Mouse (Mus musculus) liver (tissue): Measurements from ENCODE around the gene Fam198b.

Experiments used
- DNase-seq: peaks from one replicate; pipeline ENCODE4 v3.0.0-alpha.2; 2020; ENCODE audit warnings: mixed read lengths

Fam198b gene

DNA sequence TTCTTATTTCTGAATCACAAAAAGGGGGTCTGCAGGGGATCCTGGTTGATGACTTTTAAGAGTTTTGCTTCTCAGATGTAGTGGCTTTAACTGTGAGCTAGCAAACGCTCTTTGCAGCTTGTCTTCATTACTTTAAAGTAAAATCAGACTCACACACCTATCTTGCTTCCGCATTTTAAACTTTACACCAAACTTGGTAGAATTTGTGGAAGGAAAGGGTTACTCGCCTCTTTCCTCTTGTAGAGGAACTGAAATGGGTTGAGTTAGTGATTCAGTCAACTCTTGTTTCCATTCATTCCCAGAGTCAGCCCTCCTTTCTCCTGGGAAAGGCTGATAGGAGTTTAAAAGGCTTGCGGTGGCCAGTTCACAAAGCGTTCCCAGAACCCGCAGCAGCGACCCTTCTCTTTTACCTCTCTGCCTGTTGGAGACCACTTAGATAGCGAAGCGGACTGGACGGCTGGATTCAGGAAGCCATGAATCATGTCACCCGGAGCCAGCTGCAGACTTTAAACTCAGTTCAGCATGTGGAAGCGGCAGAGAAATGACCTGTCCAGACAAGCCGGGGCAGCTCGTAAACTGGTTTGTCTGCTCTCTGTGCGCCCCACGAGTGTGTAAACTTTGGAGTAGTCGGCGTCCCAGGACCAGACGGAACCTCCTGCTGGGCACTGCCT is 1.5 kb downstream of the Fam198b start:
- peak; percentile 39 for DNase-seq

DNA sequence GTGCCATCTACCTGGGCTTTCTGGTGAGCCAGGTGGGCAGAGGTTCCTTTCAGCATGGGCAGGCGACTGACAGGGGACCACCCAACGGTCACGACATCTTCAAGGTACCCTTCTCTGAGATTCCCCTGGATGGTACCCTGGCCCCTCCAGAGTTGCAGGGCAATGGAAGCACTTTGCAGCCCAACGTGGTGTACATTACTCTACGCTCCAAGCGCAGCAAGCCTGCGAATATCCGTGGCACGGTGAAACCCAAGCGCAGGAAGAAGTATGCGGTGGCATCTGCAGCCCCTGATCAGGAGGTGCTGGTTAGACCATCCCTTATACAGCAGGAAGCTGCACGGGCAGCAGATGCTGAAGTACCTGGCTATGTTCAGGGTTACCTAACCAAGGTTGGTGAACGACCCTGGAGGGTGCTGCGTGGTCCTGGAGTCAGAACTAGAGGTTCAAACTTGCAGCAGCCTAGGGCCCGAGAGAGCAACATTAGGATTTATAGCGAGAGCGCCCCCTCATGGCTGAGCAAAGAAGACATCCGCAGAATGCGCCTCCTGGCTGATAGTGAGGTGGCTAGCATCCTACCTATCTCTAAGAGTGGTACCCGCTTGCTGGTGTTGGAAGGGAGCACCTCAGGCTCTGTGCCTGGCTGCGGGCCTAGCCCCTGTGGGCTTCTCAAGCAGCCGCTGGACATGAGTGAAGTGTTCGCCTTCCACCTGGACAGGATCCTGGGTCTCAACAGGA is 2.2 kb downstream of the Fam198b start:
- DNase-seq = peak; percentile 30

GRCm38 (mm10) chr3:79887161-79887855 is 3.0 kb downstream of the Fam198b start:
- DNase-seq = no peak

GRCm38 (mm10) chr3:79887966-79888365 is 3.6 kb downstream of the Fam198b start:
- DNase-seq = no peak

DNA sequence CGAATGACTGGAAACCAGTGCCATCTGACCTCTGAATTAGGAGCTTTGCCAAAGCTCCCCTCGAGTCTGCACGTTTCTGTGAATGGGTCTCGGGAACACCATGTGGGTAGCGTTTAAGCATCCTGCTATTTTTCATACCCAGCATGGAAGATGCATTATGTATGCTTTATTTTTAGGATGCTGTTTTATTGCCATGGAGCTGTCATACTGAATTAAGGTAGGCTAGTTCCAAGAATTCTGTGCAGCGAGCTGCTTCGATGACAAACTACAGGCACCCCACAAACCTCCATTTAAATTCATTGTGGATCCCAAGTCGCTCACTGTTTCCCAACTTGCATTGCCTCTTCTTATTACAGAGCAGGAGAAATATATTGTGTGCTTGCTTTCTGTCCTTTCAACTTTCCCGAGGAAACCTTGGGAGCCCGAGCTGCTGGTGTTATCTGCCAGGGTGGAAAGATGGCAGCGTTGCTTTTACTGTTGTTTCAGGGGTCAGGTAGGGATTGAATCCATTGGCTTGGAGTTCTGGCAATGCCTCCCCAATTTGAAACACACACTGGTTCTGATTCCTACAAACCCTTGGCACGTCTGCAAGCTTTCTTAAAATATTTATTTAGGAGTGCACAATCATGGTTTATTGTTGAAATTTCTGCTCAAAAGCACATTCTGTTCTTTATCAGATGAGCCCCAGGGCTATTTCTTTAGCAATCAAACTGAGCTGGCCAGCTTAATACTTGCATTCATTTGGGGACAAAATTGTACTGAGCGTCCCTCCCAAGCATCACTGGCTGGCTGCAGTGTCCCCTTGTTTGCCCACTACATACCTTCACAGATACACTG is 13.4 kb downstream of the Fam198b start:
- DNase-seq = no peak

GRCm38 (mm10) chr3:79898514-79898913 is 14.2 kb downstream of the Fam198b start:
- no peak for DNase-seq

- no peak for DNase-seq
Measured at GRCm38 (mm10) chr3:79899906-79900305, 15.6 kb downstream of the Fam198b start.

- DNase-seq = no peak
Measured at GRCm38 (mm10) chr3:79900502-79900901, 16.2 kb downstream of the Fam198b start.

DNA sequence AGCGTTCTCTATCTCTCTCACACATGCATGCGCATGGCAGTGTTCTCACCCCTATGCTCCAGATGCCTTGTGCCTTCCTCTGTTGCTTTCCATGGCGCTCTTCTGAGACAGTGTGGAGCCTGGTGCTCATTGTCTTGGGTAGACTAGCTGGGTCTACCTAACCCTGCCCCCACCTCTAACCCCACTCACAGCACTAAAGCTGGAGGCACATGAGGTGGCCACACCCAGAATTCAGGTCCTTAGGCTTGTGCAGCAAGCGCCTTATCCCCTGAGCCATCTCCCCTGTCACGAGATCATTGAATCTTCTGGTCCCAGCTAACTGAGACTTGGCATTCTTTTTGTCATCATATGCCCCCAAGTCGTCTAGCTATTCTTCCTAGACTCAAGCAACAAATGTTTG is 17.0 kb downstream of the Fam198b start:
- DNase-seq = no peak

GRCm38 (mm10) chr3:79901734-79902133 is 17.4 kb downstream of the Fam198b start:
- no peak for DNase-seq

DNA sequence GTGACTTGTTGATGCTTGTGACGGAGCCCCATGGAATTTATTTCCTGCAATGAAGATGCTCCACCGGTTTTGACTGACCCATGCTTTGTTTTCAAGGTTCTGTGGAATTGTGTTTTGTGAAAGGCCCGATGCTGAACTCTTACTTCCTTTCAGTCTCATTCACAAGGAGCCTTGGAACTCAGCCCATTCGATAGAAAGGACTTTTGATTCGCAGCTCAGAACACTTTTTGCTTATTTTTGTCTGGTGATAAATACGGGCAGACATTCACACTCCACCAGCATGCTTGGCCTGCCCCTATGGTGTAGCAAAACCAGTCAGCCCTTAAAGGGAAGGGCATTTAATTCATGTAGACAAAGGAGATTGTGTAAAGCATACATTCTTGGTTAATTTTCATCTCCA is 19.5 kb downstream of the Fam198b start:
- DNase-seq = no peak

GRCm38 (mm10) chr3:79904238-79904757 is 20.0 kb downstream of the Fam198b start:
- no peak for DNase-seq

DNA sequence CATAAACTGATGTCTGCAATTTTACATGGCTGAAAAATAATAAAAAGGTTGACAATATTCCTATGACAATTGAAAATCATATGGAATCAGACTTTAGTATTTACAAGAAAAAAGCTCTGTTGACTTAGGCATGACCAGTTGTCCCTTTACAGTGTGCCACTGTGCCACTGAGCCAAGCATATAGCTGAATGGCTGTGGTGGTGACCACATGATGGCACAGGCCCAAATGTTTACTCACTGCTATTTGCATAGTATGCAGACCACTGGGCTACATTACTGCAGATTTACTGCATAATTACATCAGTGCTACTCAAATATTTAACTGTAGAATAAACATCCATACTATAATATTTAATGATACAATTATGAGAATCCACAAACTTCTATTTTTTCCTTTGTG is 21.1 kb downstream of the Fam198b start:
- no peak for DNase-seq

DNA sequence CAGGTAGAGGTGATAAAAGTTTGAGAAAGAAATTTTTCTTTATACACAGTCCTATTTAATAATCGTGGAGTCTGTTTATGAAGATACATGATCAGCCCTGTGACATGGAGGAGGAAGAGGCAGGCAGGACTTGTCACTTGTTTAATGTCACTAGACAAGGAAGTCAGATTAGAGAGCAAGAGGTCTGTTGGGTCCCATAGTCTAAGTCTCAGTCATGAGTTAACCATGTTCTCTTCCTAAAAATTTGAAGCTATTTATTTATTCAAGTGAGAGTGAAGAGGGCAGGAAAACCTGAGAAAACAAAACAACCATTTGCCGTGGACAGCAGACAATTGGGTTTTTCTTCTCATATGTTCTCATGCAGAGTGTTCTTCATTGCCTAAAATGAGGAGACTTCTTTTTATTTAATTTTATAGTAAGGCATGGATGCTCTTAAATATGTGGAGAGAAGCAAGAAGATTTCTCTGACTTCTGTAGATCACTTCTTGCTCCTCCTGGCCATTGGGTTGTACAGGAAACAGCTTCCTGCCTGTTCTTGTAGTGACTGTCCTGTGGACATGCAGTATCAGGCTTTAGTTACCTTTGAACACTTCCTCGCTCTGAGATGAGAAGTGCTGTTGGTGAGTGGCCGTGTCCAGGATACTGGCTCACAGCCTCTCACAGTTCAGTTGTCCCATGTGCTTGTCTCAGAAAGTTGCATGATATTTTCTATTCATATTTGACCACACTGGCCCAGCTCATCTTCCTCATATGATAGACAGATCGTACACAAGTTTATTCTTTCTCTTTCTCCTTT is 22.1 kb downstream of the Fam198b start:
- DNase-seq = no peak

DNA sequence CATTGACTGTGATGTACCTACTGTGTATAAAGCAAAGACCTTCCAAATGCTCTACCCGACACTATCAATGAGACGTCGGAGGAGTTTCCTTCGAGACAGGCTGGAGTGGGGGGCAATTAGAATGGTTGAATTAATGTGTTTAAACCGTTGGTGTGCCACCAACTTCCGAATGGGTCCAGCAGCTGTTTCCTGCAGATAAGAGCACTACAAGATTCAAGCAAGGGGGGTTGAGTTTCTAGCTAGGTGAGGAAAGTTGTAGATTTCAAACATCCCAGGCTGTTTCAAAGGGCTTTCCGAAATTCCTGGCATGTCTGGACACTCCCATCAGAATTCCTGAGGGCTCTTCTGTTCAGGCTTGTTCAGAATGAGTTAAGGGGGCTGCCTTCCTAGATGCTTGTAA is 22.9 kb downstream of the Fam198b start:
- DNase-seq = peak; percentile 16

DNA sequence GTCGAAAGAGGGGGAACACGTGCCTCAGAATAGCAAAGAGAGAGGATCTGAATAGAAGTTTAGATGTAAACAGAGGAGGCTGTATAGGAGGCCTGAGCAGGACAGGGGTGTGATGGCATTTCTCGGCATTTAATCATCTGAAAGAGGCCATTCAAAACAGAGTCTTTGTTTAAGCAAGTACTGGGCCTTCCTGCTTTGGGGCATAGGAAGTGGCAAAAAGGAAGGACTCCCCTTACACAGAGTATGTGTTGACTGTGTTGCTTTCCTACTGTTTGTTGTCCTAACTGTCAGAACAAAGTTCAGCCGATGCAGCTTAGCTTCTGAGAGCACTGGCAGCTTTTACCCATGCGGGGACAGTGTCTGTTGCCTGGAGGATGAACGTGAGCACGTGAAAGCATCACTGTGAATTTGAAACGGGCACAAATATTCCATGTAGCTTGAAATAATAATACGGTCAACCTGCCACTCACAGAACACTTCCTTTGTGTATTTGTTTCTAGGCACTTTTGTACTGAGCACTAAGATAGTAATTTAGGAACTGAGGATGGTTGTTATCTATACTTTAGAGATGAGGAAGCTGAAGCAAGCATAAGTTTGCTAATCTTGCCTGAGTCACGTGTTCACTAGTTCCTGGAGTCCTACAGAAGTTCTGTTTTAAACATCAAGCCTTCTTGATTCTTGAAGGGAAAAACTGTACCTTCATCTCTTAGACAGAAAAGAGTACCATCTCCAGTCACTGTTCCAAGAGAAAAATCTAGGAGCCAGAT is 26.2 kb downstream of the Fam198b start:
- DNase-seq = no peak

GRCm38 (mm10) chr3:79911166-79911565 is 26.8 kb downstream of the Fam198b start:
- no peak for DNase-seq

DNA sequence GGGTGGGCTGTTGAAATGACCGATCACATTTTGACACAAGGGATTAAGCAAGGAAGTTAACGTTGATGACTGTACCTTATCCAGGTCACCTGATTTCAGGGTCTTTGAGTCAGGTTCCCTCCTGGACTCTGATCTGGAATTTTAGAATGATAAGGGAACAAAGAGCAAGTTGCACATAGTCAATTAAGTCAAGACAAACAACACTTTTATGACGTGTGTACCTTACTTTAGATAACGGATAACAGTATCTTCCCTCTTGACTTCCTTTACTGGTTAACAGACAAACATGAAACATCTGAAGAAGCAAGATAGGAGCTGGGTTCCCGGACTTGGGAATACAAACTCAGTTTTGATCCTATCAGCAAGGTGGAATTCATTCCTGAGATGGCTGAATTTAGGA is 29.7 kb downstream of the Fam198b start:
- no peak for DNase-seq

- no peak for DNase-seq
Measured at GRCm38 (mm10) chr3:79916185-79916584, 31.9 kb downstream of the Fam198b start.

GRCm38 (mm10) chr3:79918761-79919160 is 34.4 kb downstream of the Fam198b start:
- no peak for DNase-seq
